Mouse (Mus musculus) pancreas, adult 10 weeks (tissue): ENCODE data around the gene Dop1a. TPM values are rescaled to one million over a fixed set of nuclear protein-coding genes. Genes with fewer than 3 reads are reported as not detected.

Experiments
- polyA plus RNA-seq: library from polyadenylated mRNA; stranded (reverse); fragments of 350-450 nt; fragmentation: Illumina TruSeq; extraction: RNeasy Lipid Tissue Mini Kit (QIAGEN cat#74804); gene quantifications from one replicate; pipeline ENCODE4 v1.2.3, GENCODE M21; 2015; ENCODE audit warnings: low read depth, low replicate concordance; ENCODE audit not compliant: insufficient read depth

Gene Dop1a
- 10.2 TPM for polyA plus RNA-seq

DNA sequence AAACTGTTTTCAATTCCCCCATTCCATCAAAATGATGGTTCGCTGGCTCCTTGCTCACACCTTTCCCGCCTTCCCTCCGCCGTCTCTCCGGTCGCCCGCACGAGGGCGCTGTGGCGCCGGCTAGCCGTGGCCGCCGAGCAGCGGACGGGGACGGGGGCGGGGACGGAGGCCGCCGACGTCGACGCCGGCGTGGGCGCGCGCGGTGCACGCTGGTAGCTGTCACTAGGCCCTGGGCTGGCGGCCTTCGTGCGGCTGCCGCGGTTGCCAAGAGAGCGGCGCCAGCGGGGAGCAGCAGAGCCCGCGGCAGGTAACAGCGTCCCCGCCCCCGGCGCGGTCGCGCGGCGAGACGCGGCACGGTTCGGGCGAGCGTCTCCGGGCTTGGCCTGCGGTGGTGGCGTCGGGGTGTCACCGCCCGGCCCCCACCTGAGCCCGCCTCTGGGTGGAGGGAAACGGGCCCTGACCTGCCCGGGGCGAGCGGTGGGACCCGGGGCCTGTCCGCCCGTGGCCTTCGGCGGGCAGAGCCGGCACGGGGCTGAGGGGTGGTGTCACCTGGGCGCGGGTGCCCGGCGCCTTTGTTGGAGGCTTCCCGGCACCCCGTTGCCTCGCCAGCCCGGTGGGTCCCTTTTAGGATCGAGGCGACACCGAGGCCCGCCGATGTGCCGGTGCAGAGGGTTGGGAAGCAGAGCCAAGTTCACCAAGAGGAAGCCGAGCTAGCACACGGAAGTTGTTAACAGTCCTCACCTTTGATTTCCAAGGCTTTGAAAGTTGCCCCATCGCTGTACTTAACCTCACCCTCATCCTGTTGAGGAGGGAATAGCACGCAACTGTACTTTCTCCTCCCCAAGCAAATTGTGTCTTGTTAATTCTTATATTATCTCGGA, at the start of gene Dop1a:
Gene Dop1a (plus strand): TSS at position 165 of the 881 bp plus-strand sequence.

DNA sequence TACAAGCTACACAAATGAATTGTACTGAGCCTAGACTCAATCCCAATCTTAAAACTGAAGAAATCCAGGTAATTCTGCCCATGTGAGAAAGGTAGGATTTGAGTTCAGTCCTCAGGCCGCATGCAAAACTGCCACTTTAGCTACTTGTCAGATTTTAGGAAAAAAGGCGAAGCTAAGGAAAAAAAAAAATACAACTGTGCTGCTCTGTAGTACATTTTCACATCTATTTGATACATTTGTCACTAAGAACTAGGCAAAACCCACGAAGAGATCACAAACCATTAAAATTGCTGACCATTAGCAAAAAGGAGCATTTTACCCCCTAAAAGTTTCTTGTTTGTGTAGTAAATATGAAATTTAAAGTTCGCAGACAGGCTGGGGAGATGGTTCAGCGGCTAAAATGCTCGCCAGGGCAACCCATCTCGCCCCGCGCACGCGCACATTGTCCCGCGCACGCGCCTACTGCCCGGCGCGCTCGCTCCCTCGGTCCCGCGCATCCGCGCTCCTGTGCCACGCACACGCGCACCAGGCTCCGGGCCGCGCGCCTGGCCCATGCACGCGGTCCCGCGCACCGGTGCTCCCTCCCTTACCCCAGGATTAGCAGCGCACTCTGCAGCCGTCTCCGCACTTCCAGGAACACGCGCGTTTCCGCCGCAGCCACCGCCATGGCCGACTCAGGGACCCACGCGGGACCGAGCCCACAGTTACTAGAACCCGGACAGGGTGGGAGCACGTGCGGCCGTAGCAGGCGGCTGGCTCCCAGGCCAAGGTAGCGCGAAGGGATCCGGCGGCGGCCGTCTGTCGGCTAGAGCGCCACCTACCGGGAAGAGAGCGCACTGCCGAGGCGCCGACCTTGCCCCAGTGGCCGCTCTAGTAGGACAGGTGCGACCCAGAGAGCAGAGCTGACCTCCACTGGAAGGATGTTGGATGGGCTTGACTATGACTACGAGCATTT, 2.5 kb upstream of the Dop1a start, which contains the start of gene Ube2cbp:
Gene Ube2cbp (minus strand): TSS at position 800 of the 955 bp plus-strand sequence.

DNA sequence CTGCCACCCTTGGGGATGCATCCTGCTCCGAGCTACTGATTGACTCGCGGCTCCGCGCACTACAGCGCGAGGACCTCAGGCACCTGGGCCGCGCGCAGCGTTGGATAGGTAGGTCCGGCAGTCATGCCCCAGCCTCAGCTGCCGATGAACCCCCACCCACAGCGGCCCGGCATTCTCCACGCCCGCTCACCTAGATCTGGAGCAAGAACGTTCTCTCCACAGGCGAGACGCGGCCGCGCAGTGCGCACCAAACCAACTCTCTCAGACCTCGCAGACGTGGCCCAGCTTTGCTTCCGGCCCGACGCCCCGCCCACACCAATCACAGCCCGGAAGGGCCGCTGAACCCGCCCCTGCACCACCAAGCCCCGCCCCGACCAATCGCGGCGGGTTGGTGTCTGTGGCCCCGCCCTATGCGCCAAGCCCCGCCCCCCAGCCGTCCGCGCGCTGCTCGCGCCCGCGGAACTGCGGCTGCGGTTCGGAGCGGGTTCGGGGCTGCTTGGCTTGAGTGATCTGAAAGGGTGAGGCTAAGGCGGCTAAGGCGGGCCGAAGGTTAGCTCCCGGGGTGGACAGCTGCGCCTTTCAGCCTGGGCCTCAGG, 104.7 kb downstream of the Dop1a start, which contains the start of the genes Pgm3 and Rwdd2a:
Gene Pgm3 (minus strand): TSS at position 303 of the 596 bp plus-strand sequence.
Gene Rwdd2a (plus strand): TSS at position 452 of the 596 bp plus-strand sequence.

Other genes starting within 250 kb of the Dop1a start
- gene Ube2cbp, start 2.2 kb upstream of the Dop1a start, polyA plus RNA-seq = not detected
- 3.7 TPM for gene Pgm3, start 104.7 kb downstream of the Dop1a start, polyA plus RNA-seq
- gene Rwdd2a, start 104.8 kb downstream of the Dop1a start, polyA plus RNA-seq = 1.3 TPM
- gene Me1, start 228.8 kb downstream of the Dop1a start, polyA plus RNA-seq = 6.4 TPM